Mouse (Mus musculus) spleen, postnatal 36 days (tissue): ENCODE measurements at regions not wholly inside any gene's neighbourhood (a gene's known extent, or its start where the extent isn't known, plus 50 kb on each side); places are given as distances from the start of the nearest gene placed in this dataset.

Experiments
- DNase-seq, 2 experiments: peaks; one replicate each; pipeline ENCODE4 v3.0.0; 2022; ENCODE audit warnings: low spot score in 2 of 2, mixed read lengths in 1 of 2

- DNase-seq: no peak
Observed at GRCm38 (mm10) chr17:83964454-83965211, 116.9 kb upstream of the Haao start.

GRCm38 (mm10) chr17:83963561-83963960 is 115.8 kb upstream of the Haao start:
- no peak for DNase-seq

GRCm38 (mm10) chr17:83962841-83963240 is 115.1 kb upstream of the Haao start:
- DNase-seq: no peak

- DNase-seq: no peak
Observed at GRCm38 (mm10) chr17:83962126-83962525, 114.4 kb upstream of the Haao start.

GRCm38 (mm10) chr17:83960821-83961220 is 113.1 kb upstream of the Haao start:
- DNase-seq: no peak

- no peak for DNase-seq
Observed at GRCm38 (mm10) chr17:83960158-83960557, 112.4 kb upstream of the Haao start.

GRCm38 (mm10) chr17:83959159-83959848 is 111.5 kb upstream of the Haao start:
- no peak for DNase-seq

- DNase-seq: no peak
Observed at GRCm38 (mm10) chr17:83958706-83959105, 110.9 kb upstream of the Haao start.

- no peak for DNase-seq
Observed at GRCm38 (mm10) chr17:83957661-83958540, 110.1 kb upstream of the Haao start.

- no peak for DNase-seq
Observed at GRCm38 (mm10) chr17:83956821-83957565, 109.2 kb upstream of the Haao start.

GRCm38 (mm10) chr17:83955978-83956377 is 108.2 kb upstream of the Haao start:
- DNase-seq: no peak

- DNase-seq: no peak
Observed at GRCm38 (mm10) chr17:83955058-83955697, 107.4 kb upstream of the Haao start.

- no peak for DNase-seq
Observed at GRCm38 (mm10) chr17:83954291-83955057, 106.7 kb upstream of the Haao start.

GRCm38 (mm10) chr17:83953656-83954055 is 105.9 kb upstream of the Haao start:
- DNase-seq: no peak

GRCm38 (mm10) chr17:83946718-83947117 is 99.0 kb upstream of the Haao start:
- no peak for DNase-seq

- no peak for DNase-seq
Observed at GRCm38 (mm10) chr17:83939344-83939743, 91.6 kb upstream of the Haao start.

GRCm38 (mm10) chr17:83938671-83939244 is 91.0 kb upstream of the Haao start:
- DNase-seq: no peak

GRCm38 (mm10) chr17:83937576-83937975 is 89.8 kb upstream of the Haao start:
- DNase-seq: no peak

GRCm38 (mm10) chr17:83936677-83937076 is 88.9 kb upstream of the Haao start:
- DNase-seq: no peak

- DNase-seq: no peak
Observed at GRCm38 (mm10) chr17:83935969-83936368, 88.2 kb upstream of the Haao start.
